Mouse (Mus musculus) liver, embryonic 16.5 days (tissue): ENCODE results near the gene Cmtm6. TPM values are rescaled to one million over a fixed set of nuclear protein-coding genes. Genes with fewer than 3 reads are reported as not detected.

Experiments used
- ATAC-seq: fragments of 200-750 bp; cut with Nextera tagmentation; 2 replicates; pipeline ENCODE4 v1.8.0; 2017; ENCODE audit warnings: low read depth, mild to moderate bottlenecking, moderate number of reproducible peaks, moderate library complexity
- H3K27ac ChIP-seq: fragments of 300-500 bp; sonication (generic); 2 replicates; pipeline ENCODE4 v1.5.1; 2014; ENCODE audit warnings: mild to moderate bottlenecking, low read length
- H3K27me3 ChIP-seq: fragments of 300-500 bp; sonication (generic); 2 replicates; pipeline ENCODE4 v1.6.1; 2014; ENCODE audit warnings: low read depth, low read length, mixed read lengths; ENCODE audit not compliant: control insufficient read depth, insufficient read depth
- H3K36me3 ChIP-seq: fragments of 300-500 bp; sonication (generic); 2 replicates; pipeline ENCODE4 v1.6.1; 2014; ENCODE audit warnings: mild to moderate bottlenecking; ENCODE audit not compliant: control insufficient read depth, insufficient read depth
- H3K4me1 ChIP-seq: fragments of 300-500 bp; sonication (generic); 2 replicates; pipeline ENCODE4 v1.6.1; 2014; ENCODE audit warnings: low read depth, low read length, mixed read lengths; ENCODE audit not compliant: control insufficient read depth
- H3K4me2 ChIP-seq: fragments of 300-500 bp; sonication (generic); 2 replicates; pipeline ENCODE4 v1.6.1; 2014; ENCODE audit warnings: low read depth, low read length, mixed read lengths
- H3K4me3 ChIP-seq: fragments of 300-500 bp; sonication (generic); 2 replicates; pipeline ENCODE4 v1.5.1; 2014; ENCODE audit warnings: low read depth, mild to moderate bottlenecking, low read length
- H3K9ac ChIP-seq: fragments of 300-500 bp; sonication (generic); 2 replicates; pipeline ENCODE4 v1.6.1; 2014; ENCODE audit warnings: low read depth, low read length
- H3K9me3 ChIP-seq: fragments of 300-500 bp; sonication (generic); replicated peaks from 2 replicates; pipeline ENCODE4 v1.6.1; 2016; ENCODE audit warnings: low read length; ENCODE audit not compliant: control insufficient read depth
- WGBS: fragments of 180-500 bp; shearing (Covaris S2); extraction: QIAGEN DNeasy Blood & Tissue Kit; methylation state at CpG from one replicate; pipeline ENCODE4 v1.1.7; 2014; ENCODE audit not compliant: insufficient replicate concordance; 5-methylcytosine and 5-hydroxymethylcytosine counted together
- polyA plus RNA-seq: library from polyadenylated mRNA; unstranded; fragments of >200 nt; fragmentation: Nextera tagmentation; extraction: Ambion mirVana; gene quantifications from 2 replicates; pipeline ENCODE4 v1.2.1, GENCODE M21; 2015

Gene Cmtm6
- polyA plus RNA-seq, 1 experiment from 2014 or later = 32.2 TPM

GRCm38 (mm10) chr9:114780746-114781525, 50.0 kb downstream of the Cmtm6 start:
- Histone ChIP-seq H3K4me3 (peak overlapping the region; percentile 59), H3K9me3 (no peaks in the 10 kb centered on the region), H3K4me1 (peaks cover 6% of the 10 kb centered on the region), H3K27me3 (peaks cover 9% of the 10 kb centered on the region), H3K27ac (peak overlapping the region; percentile 78), H3K36me3 (no peaks in the 10 kb centered on the region), H3K9ac (peak overlapping the region; percentile 64), H3K4me2 (peak overlapping the region; percentile 70)
- under 1% methylated on average over 34 of the region's 38 CpGs for WGBS
- peak; percentile 53 for ATAC-seq

GRCm38 (mm10) chr9:114781526-114782212, 50.8 kb downstream of the Cmtm6 start, which contains the start of gene Cmtm7:
Gene Cmtm7 (minus strand): TSS chr9:114781856.
- no peaks in the 10 kb centered on the region for H3K36me3 ChIP-seq
- peak within 1 kb of the TSS; percentile 70 for H3K4me2 ChIP-seq
- under 1% methylated on average over 52 of the region's 54 CpGs for WGBS
- peaks cover 6% of the 10 kb centered on the region for H3K4me1 ChIP-seq
- peak within 1 kb of the TSS; percentile 59 for H3K4me3 ChIP-seq
- peak; percentile 85 for ATAC-seq
- H3K27me3 ChIP-seq = peaks cover 9% of the 10 kb centered on the region
- H3K27ac ChIP-seq = peak within 1 kb of the TSS; percentile 78
- peak within 1 kb of the TSS; percentile 64 for H3K9ac ChIP-seq
- no peaks in the 10 kb centered on the region for H3K9me3 ChIP-seq

GRCm38 (mm10) chr9:114785432-114786125, 54.7 kb downstream of the Cmtm6 start:
- H3K9me3 ChIP-seq = no peaks in the 10 kb centered on the region
- 0 out of 2 replicates have a peak overlapping the region, but pooled peaks have one; percentile 24 for H3K27ac ChIP-seq
- ATAC-seq = no peak
- H3K36me3 ChIP-seq = no peaks in the 10 kb centered on the region
- peaks cover 4% of the 10 kb centered on the region for H3K4me1 ChIP-seq
- H3K9ac ChIP-seq = no peak overlapping the region
- H3K27me3 ChIP-seq = peaks cover 4% of the 10 kb centered on the region
- no peak overlapping the region for H3K4me2 ChIP-seq
- H3K4me3 ChIP-seq = no peak overlapping the region
- 31% methylated on average over 16 of the region's 16 CpGs for WGBS

- H3K9ac ChIP-seq = no peak overlapping the region
- 59% methylated on average over 5 of the region's 5 CpGs for WGBS
- no peak overlapping the region for H3K4me3 ChIP-seq
- ATAC-seq = no peak
- H3K27ac ChIP-seq = peak overlapping the region; percentile 60
- H3K36me3 ChIP-seq = no peaks in the 10 kb centered on the region
- no peaks in the 10 kb centered on the region for H3K9me3 ChIP-seq
- no peaks in the 10 kb centered on the region for H3K27me3 ChIP-seq
- H3K4me1 ChIP-seq = peaks cover 3% of the 10 kb centered on the region
- H3K4me2 ChIP-seq = no peak overlapping the region
Measured at GRCm38 (mm10) chr9:114787134-114787533, 56.2 kb downstream of the Cmtm6 start.

GRCm38 (mm10) chr9:114787716-114788115, 56.8 kb downstream of the Cmtm6 start:
- H3K27me3 ChIP-seq = no peaks in the 10 kb centered on the region
- no peaks in the 10 kb centered on the region for H3K36me3 ChIP-seq
- no peak overlapping the region for H3K4me2 ChIP-seq
- ATAC-seq = no peak
- WGBS = 17% methylated on average over 7 of the region's 7 CpGs
- H3K27ac ChIP-seq = peak overlapping the region; percentile 60
- H3K9me3 ChIP-seq = no peaks in the 10 kb centered on the region
- H3K4me1 ChIP-seq = peaks cover 3% of the 10 kb centered on the region
- no peak overlapping the region for H3K9ac ChIP-seq
- no peak overlapping the region for H3K4me3 ChIP-seq

GRCm38 (mm10) chr9:114788697-114789096, 57.8 kb downstream of the Cmtm6 start:
- no peak overlapping the region for H3K9ac ChIP-seq
- 39% methylated on average over 8 of the region's 8 CpGs for WGBS
- H3K4me3 ChIP-seq = no peak overlapping the region
- H3K4me2 ChIP-seq = no peak overlapping the region
- no peaks in the 10 kb centered on the region for H3K9me3 ChIP-seq
- no peak overlapping the region for H3K27ac ChIP-seq
- H3K27me3 ChIP-seq = no peaks in the 10 kb centered on the region
- no peaks in the 10 kb centered on the region for H3K36me3 ChIP-seq
- ATAC-seq = no peak
- peaks cover 3% of the 10 kb centered on the region for H3K4me1 ChIP-seq

- no peaks in the 10 kb centered on the region for H3K36me3 ChIP-seq
- no peak overlapping the region for H3K27ac ChIP-seq
- no peak overlapping the region for H3K4me3 ChIP-seq
- H3K4me1 ChIP-seq = peaks cover 3% of the 10 kb centered on the region
- no peak for ATAC-seq
- H3K9me3 ChIP-seq = no peaks in the 10 kb centered on the region
- 20% methylated on average over 7 of the region's 7 CpGs for WGBS
- no peak overlapping the region for H3K4me2 ChIP-seq
- no peak overlapping the region for H3K9ac ChIP-seq
- no peaks in the 10 kb centered on the region for H3K27me3 ChIP-seq
Measured at GRCm38 (mm10) chr9:114789557-114789956, 58.6 kb downstream of the Cmtm6 start.

- Histone ChIP-seq H3K27me3 (no peaks in the 10 kb centered on the region), H3K4me2 (no peak overlapping the region), H3K27ac (no peak overlapping the region), H3K36me3 (no peaks in the 10 kb centered on the region), H3K9ac (no peak overlapping the region), H3K4me1 (peaks cover 3% of the 10 kb centered on the region), H3K4me3 (no peak overlapping the region), H3K9me3 (no peaks in the 10 kb centered on the region)
- no peak for ATAC-seq
- WGBS = 59% methylated on average over 8 of the region's 8 CpGs
Measured at GRCm38 (mm10) chr9:114789989-114790388, 59.1 kb downstream of the Cmtm6 start.
